ENCODE assay signal across 8 mouse cellular contexts in the genomic region with DNA sequence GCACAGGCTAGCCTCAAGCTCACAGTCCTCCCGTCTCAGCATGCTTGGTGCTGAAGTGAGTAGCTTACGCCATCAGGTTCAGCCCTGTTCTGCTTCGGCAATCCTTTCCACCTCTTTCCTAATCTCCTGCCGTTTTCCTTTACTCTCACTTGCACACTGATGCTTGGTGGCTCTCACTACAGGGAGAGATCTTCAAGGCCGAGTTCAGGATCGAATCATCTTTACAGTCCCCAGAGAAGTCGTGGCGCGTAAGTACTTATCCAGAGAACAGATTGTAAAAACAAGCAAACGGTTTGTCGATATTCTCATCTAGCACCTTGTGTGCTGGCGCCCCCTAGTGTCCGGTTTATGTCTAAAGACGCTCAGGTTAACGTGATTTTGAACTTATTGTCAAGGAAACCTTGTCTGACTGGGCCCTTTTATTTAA. TPM values are rescaled to one million over a fixed set of nuclear protein-coding genes. Genes with fewer than 3 reads are reported as not detected.
DNase-seq lines count a peak whose midpoint lies in the region; ATAC-seq and TF ChIP-seq lines count a peak whose summit lies in the region.

No protein-coding gene starts in this region.

- peak; percentile 72 for ATAC-seq in hindbrain, embryonic 16.5 days

- H3K4me1 ChIP-seq in hindbrain, embryonic 16.5 days (ENCODE audit: control insufficient read depth, insufficient read depth, low read depth, low read length) = no peaks in the 10 kb centered on the region; the same call in 1 of the 2 replicates

- H3K4me3 ChIP-seq in gastrocnemius, adult 2 months = peak overlapping the region; percentile 69
- H3K4me3 ChIP-seq in hindbrain, embryonic 16.5 days (ENCODE audit: low read length) = peak overlapping the region; percentile 43

- H3K27me3 ChIP-seq in hindbrain, embryonic 16.5 days (replicated peaks; ENCODE audit: control insufficient read depth, insufficient read depth, low read length) = no peaks in the 10 kb centered on the region

- no peaks in the 10 kb centered on the region for H3K36me3 ChIP-seq in hindbrain, embryonic 16.5 days (ENCODE audit: control insufficient read depth, insufficient read depth, low read length)

- H3K9me3 ChIP-seq in hindbrain, embryonic 16.5 days (ENCODE audit: control insufficient read depth, low read length) = no peaks in the 10 kb centered on the region

- H3K9ac ChIP-seq in hindbrain, embryonic 16.5 days (ENCODE audit: low read depth, low read length) = peak overlapping the region; percentile 59

- peak; percentile 93 for DNase-seq in ZHBTc4 (ENCODE audit: low read depth, low spot score)
- DNase-seq in cerebellum, postnatal 36 days = peak; percentile 88 to 92
- DNase-seq in gastrocnemius, adult 2 months = peak; percentile 82
- peak; percentile 79 for DNase-seq in left cerebral cortex, adult 11 months (ENCODE audit: low spot score)
- DNase-seq in lung, postnatal 36 days = peak; percentile 92
- DNase-seq in retina, postnatal 1 day = peak; percentile 90
- DNase-seq in thymus, postnatal 4 days = peak; percentile 96

- intact Hi-C loops in gastrocnemius, adult 2 months (cut with DNase I) = loop anchor here (2.0 kb wide), 1 partner anchor 36 kb away; no protein-coding TSS in a partner anchor

- peak overlapping the region; percentile 68 for H3K4me2 ChIP-seq in hindbrain, embryonic 16.5 days (ENCODE audit: low read length)

- H3K27ac ChIP-seq in gastrocnemius, adult 2 months = no peak overlapping the region
- H3K27ac ChIP-seq in hindbrain, embryonic 16.5 days (ENCODE audit: low read depth, low read length) = no peak overlapping the region

- TF ChIP-seq CTCF in gastrocnemius, adult 2 months (IDR thresholded peaks at IDR 0.05) = peak; percentile 90; the same call in 1 of the 2 replicates

- 5% methylated on average over 15 of the region's 15 CpGs for WGBS in hindbrain, embryonic 16.5 days

RNA-seq across cellular contexts. Expression of a gene that starts 10.2 kb away (rescaled TPM):
- total RNA-seq in gastrocnemius, adult 2 months (2021) = not detected
- polyA plus RNA-seq in hindbrain, embryonic 16.5 days (2015; fragmentation: Nextera tagmentation; extraction: Ambion mirVana) = 0.10 and 0.19 TPM in 2 replicates

RNA-seq across cellular contexts. Expression of a gene that starts 58.0 kb away (rescaled TPM):
- total RNA-seq in gastrocnemius, adult 2 months (2021) = 10 to 100 TPM; 27.5 to 31.6 TPM
- polyA plus RNA-seq in hindbrain, embryonic 16.5 days (2015; fragmentation: Nextera tagmentation; extraction: Ambion mirVana) = 182 and 193 TPM in 2 replicates
